Mouse (Mus musculus) liver, adult 2 months (tissue): ENCODE results near the gene Cda.

Experiments
- CTCF ChIP-seq: fragments of 200-500 bp; IDR thresholded peaks from 2 replicates; pipeline ENCODE4 v1.5.1; 2011; ENCODE audit warnings: low read depth, low read length, control low read depth
- POLR2A ChIP-seq: fragments of 200-500 bp; IDR thresholded peaks from 2 replicates; pipeline ENCODE4 v1.6.1; 2011; ENCODE audit warnings: low read length, control low read depth; ENCODE audit not compliant: insufficient read depth; ENCODE audit errors: extremely low read depth

GRCm38 (mm10) chr4:138316369-138316768, 51.4 kb downstream of the Cda start:
- peak; percentile 44 for TF ChIP-seq CTCF
- no peak for TF ChIP-seq POLR2A
